Mouse (Mus musculus) thymus, adult 2 months (tissue): ENCODE data around the gene Gm16223. TPM values are rescaled to one million over a fixed set of nuclear protein-coding genes. Genes with fewer than 3 reads are reported as not detected.

ENCODE experiments used
- DNase-seq: peaks from one replicate; pipeline ENCODE4 v3.0.0; 2021
- H3K27ac ChIP-seq: fragments of 200-500 bp; 2 replicates; pipeline ENCODE4 v1.5.1; 2012; ENCODE audit warnings: low read length, control low read depth; ENCODE audit not compliant: control insufficient read depth, insufficient read depth
- H3K27me3 ChIP-seq: fragments of 200-500 bp; 2 replicates; pipeline ENCODE4 v1.6.1; 2012; ENCODE audit warnings: mild to moderate bottlenecking, low read length, moderate library complexity, mixed read lengths; ENCODE audit not compliant: control insufficient read depth, insufficient read depth
- H3K36me3 ChIP-seq: fragments of 200-500 bp; 2 replicates; pipeline ENCODE4 v1.6.1; 2012; ENCODE audit warnings: mild to moderate bottlenecking, low read length, moderate library complexity; ENCODE audit not compliant: control insufficient read depth, insufficient read depth
- H3K4me1 ChIP-seq: fragments of 200-500 bp; replicated peaks from 2 replicates; pipeline ENCODE4 v1.6.1; 2012; ENCODE audit warnings: low read length; ENCODE audit not compliant: control insufficient read depth, insufficient read depth
- H3K4me3 ChIP-seq: fragments of 200-500 bp; 2 replicates; pipeline ENCODE4 v1.5.1; 2012; ENCODE audit warnings: mild to moderate bottlenecking, low read length, control low read depth, moderate library complexity; ENCODE audit not compliant: control insufficient read depth, insufficient read depth
- CTCF ChIP-seq: fragments of 200-500 bp; IDR thresholded peaks from 2 replicates; pipeline ENCODE4 v1.5.1; 2012; ENCODE audit warnings: mild to moderate bottlenecking, control low read depth, low read length, moderate library complexity, borderline replicate concordance; ENCODE audit not compliant: control insufficient read depth, poor library complexity, insufficient read depth; ENCODE audit errors: extremely low read depth
- POLR2A ChIP-seq: fragments of 200-500 bp; IDR thresholded peaks from 2 replicates; pipeline ENCODE4 v1.6.1; 2012; ENCODE audit warnings: mild to moderate bottlenecking, low read length, control low read depth, moderate library complexity; ENCODE audit not compliant: control insufficient read depth, poor library complexity, insufficient read depth; ENCODE audit errors: extremely low read depth
- WGBS: fragments of 180-500 bp; shearing (Covaris S2); methylation state at CpG from one replicate; pipeline ENCODE4 v1.1.7; 2018; 5-methylcytosine and 5-hydroxymethylcytosine counted together
- polyA plus RNA-seq: library from polyadenylated mRNA; depleted of rRNA; stranded (reverse); fragments of >200 nt; gene quantifications from 2 replicates; pipeline ENCODE4 v1.2.3, GENCODE M21; 2012

The Gm16223 gene
- polyA plus RNA-seq, 1 experiment: not detected

GRCm38 (mm10) chr5:42168071-42168470 is 100.3 kb downstream of the Gm16223 start:
- Histone ChIP-seq H3K27me3 (no peaks in the 10 kb centered on the region), H3K4me3 (no peak overlapping the region), H3K27ac (no peak overlapping the region), H3K4me1 (no peaks in the 10 kb centered on the region), H3K36me3 (no peaks in the 10 kb centered on the region)
- TF ChIP-seq CTCF (no peak), POLR2A (no peak)
- no peak for DNase-seq
- 93% methylated on average over 3 of the region's 3 CpGs for WGBS

- H3K36me3 ChIP-seq: no peaks in the 10 kb centered on the region
- H3K27me3 ChIP-seq: no peaks in the 10 kb centered on the region
- no peak for TF ChIP-seq POLR2A
- TF ChIP-seq CTCF: no peak
- WGBS: 90% methylated on average over 5 of the region's 5 CpGs
- no peak overlapping the region for H3K27ac ChIP-seq
- H3K4me1 ChIP-seq: no peaks in the 10 kb centered on the region
- H3K4me3 ChIP-seq: no peak overlapping the region
- no peak for DNase-seq
These were observed 101.0 kb downstream of the Gm16223 start for GRCm38 (mm10) chr5:42168785-42169184.

GRCm38 (mm10) chr5:42174109-42174508 is 106.3 kb downstream of the Gm16223 start:
- H3K36me3 ChIP-seq: no peaks in the 10 kb centered on the region
- no peak overlapping the region for H3K4me3 ChIP-seq
- DNase-seq: no peak
- H3K27me3 ChIP-seq: no peaks in the 10 kb centered on the region
- 78% methylated on average over 2 of the region's 2 CpGs for WGBS
- H3K4me1 ChIP-seq: no peaks in the 10 kb centered on the region
- H3K27ac ChIP-seq: no peak overlapping the region
- no peak for TF ChIP-seq POLR2A
- TF ChIP-seq CTCF: no peak

- no peaks in the 10 kb centered on the region for H3K27me3 ChIP-seq
- H3K36me3 ChIP-seq: no peaks in the 10 kb centered on the region
- no peaks in the 10 kb centered on the region for H3K4me1 ChIP-seq
- no peak overlapping the region for H3K4me3 ChIP-seq
- DNase-seq: no peak
- H3K27ac ChIP-seq: no peak overlapping the region
- no peak for TF ChIP-seq POLR2A
- no peak for TF ChIP-seq CTCF
- WGBS: 84% methylated on average over 2 of the region's 2 CpGs
These were observed 107.7 kb downstream of the Gm16223 start for GRCm38 (mm10) chr5:42175424-42175823.

GRCm38 (mm10) chr5:42198493-42198892 is 130.7 kb downstream of the Gm16223 start:
- WGBS: 77% methylated on average over 3 of the region's 3 CpGs
- Histone ChIP-seq H3K27me3 (no peaks in the 10 kb centered on the region), H3K4me1 (no peaks in the 10 kb centered on the region), H3K36me3 (no peaks in the 10 kb centered on the region), H3K27ac (no peak overlapping the region), H3K4me3 (no peak overlapping the region)
- DNase-seq: no peak
- no peak for TF ChIP-seq CTCF
- no peak for TF ChIP-seq POLR2A

- Histone ChIP-seq H3K4me3 (no peak overlapping the region), H3K27ac (no peak overlapping the region), H3K36me3 (no peaks in the 10 kb centered on the region), H3K27me3 (no peaks in the 10 kb centered on the region), H3K4me1 (no peaks in the 10 kb centered on the region)
- 95% methylated on average over 3 of the region's 3 CpGs for WGBS
- no peak for DNase-seq
- TF ChIP-seq CTCF (no peak), POLR2A (no peak)
These were observed 139.8 kb downstream of the Gm16223 start for GRCm38 (mm10) chr5:42207456-42208122.

GRCm38 (mm10) chr5:42211554-42212338 is 144.0 kb downstream of the Gm16223 start:
- Histone ChIP-seq H3K27ac (no peak overlapping the region), H3K36me3 (no peaks in the 10 kb centered on the region), H3K4me3 (no peak overlapping the region), H3K27me3 (no peaks in the 10 kb centered on the region), H3K4me1 (no peaks in the 10 kb centered on the region)
- WGBS: 75% methylated on average over 4 of the region's 4 CpGs
- no peak for TF ChIP-seq POLR2A
- TF ChIP-seq CTCF: no peak
- DNase-seq: no peak
